Mouse (Mus musculus) hindbrain, embryonic 15.5 days (tissue): ENCODE measurements around the gene Vps26c. TPM values are rescaled to one million over a fixed set of nuclear protein-coding genes. Genes with fewer than 3 reads are reported as not detected.

Experiments
- ATAC-seq: fragments of 200-750 bp; cut with Nextera tagmentation; 2 replicates; pipeline ENCODE4 v1.8.0; 2017; ENCODE audit warnings: low read depth, moderate number of reproducible peaks, moderate TSS enrichment; ENCODE audit not compliant: low FRiP score
- H3K27ac ChIP-seq: fragments of 300-500 bp; sonication (generic); replicated peaks from 2 replicates; pipeline ENCODE4 v1.5.1; 2015; ENCODE audit warnings: mild to moderate bottlenecking, inconsistent platforms
- H3K27me3 ChIP-seq: fragments of 300-500 bp; sonication (generic); 2 replicates; pipeline ENCODE4 v1.6.1; 2015; ENCODE audit warnings: control low read depth, inconsistent platforms
- H3K36me3 ChIP-seq: fragments of 300-500 bp; sonication (generic); 2 replicates; pipeline ENCODE4 v1.6.1; 2015; ENCODE audit warnings: control low read depth, inconsistent platforms
- H3K4me1 ChIP-seq: fragments of 300-500 bp; sonication (generic); replicated peaks from 2 replicates; pipeline ENCODE4 v1.6.1; 2015; ENCODE audit warnings: control low read depth, inconsistent platforms
- H3K4me2 ChIP-seq: fragments of 300-500 bp; sonication (generic); 2 replicates; pipeline ENCODE4 v1.6.1; 2015; ENCODE audit warnings: moderate library complexity, mild to moderate bottlenecking, inconsistent platforms
- H3K4me3 ChIP-seq: fragments of 300-500 bp; sonication (generic); 2 replicates; pipeline ENCODE4 v1.5.1; 2015; ENCODE audit warnings: mild to moderate bottlenecking, inconsistent platforms
- H3K9ac ChIP-seq: fragments of 300-500 bp; sonication (generic); 2 replicates; pipeline ENCODE4 v1.6.1; 2015; ENCODE audit warnings: inconsistent platforms
- H3K9me3 ChIP-seq: fragments of 300-500 bp; sonication (generic); 2 replicates; pipeline ENCODE4 v1.6.1; 2016; ENCODE audit warnings: control low read depth, inconsistent platforms
- WGBS: fragments of 180-500 bp; shearing (Covaris S2); methylation state at CpG from one replicate; pipeline ENCODE4 v1.1.7; 2015; 5-methylcytosine and 5-hydroxymethylcytosine counted together
- polyA plus RNA-seq: library from polyadenylated mRNA; unstranded; fragments of >200 nt; fragmentation: Nextera tagmentation; extraction: Ambion mirVana; gene quantifications from 2 replicates; pipeline ENCODE4 v1.2.1, GENCODE M21; 2015

The Vps26c gene
- polyA plus RNA-seq, 1 experiment from 2014 or later = 86.9 TPM

- peaks cover 23% of the 10 kb centered on the region for H3K4me1 ChIP-seq
- no peaks in the 10 kb centered on the region for H3K27me3 ChIP-seq
- H3K36me3 ChIP-seq = no peaks in the 10 kb centered on the region
- WGBS = 76% methylated on average over 5 of the region's 5 CpGs
- no peak overlapping the region; the same call in 1 of the 2 replicates for H3K27ac ChIP-seq
- H3K9ac ChIP-seq = no peak overlapping the region
- peak overlapping the region; percentile 88; the same call in 1 of the 2 replicates for H3K4me3 ChIP-seq
- H3K9me3 ChIP-seq = no peaks in the 10 kb centered on the region
- ATAC-seq = no peak
- peak overlapping the region; percentile 54; the same call in 1 of the 2 replicates for H3K4me2 ChIP-seq
These were observed 41.1 kb upstream of the Vps26c start for GRCm38 (mm10) chr16:94567751-94568150.

GRCm38 (mm10) chr16:94566834-94567585 lies 40.4 kb upstream of the Vps26c start:
- H3K36me3 ChIP-seq = no peaks in the 10 kb centered on the region
- H3K9ac ChIP-seq = no peak overlapping the region
- H3K4me3 ChIP-seq = no peak overlapping the region
- WGBS = 83% methylated on average over 11 of the region's 11 CpGs
- no peak overlapping the region for H3K27ac ChIP-seq
- H3K27me3 ChIP-seq = no peaks in the 10 kb centered on the region
- no peaks in the 10 kb centered on the region for H3K9me3 ChIP-seq
- no peak overlapping the region for H3K4me2 ChIP-seq
- ATAC-seq = no peak
- H3K4me1 ChIP-seq = peaks cover 16% of the 10 kb centered on the region

GRCm38 (mm10) chr16:94566124-94566523 lies 39.5 kb upstream of the Vps26c start:
- H3K36me3 ChIP-seq = no peaks in the 10 kb centered on the region
- no peak for ATAC-seq
- no peak overlapping the region for H3K27ac ChIP-seq
- 77% methylated on average over 8 of the region's 8 CpGs for WGBS
- H3K4me2 ChIP-seq = no peak overlapping the region
- H3K4me3 ChIP-seq = no peak overlapping the region
- no peak overlapping the region for H3K9ac ChIP-seq
- H3K9me3 ChIP-seq = no peaks in the 10 kb centered on the region
- H3K27me3 ChIP-seq = no peaks in the 10 kb centered on the region
- peaks cover 8% of the 10 kb centered on the region for H3K4me1 ChIP-seq

GRCm38 (mm10) chr16:94560618-94561017 lies 34.0 kb upstream of the Vps26c start:
- Histone ChIP-seq H3K4me3 (no peak overlapping the region), H3K4me2 (no peak overlapping the region), H3K27ac (no peak overlapping the region), H3K9me3 (no peaks in the 10 kb centered on the region), H3K36me3 (no peaks in the 10 kb centered on the region), H3K27me3 (no peaks in the 10 kb centered on the region), H3K4me1 (no peaks in the 10 kb centered on the region), H3K9ac (no peak overlapping the region)
- 84% methylated on average over 5 of the region's 5 CpGs for WGBS
- no peak for ATAC-seq

- H3K9ac ChIP-seq = no peak overlapping the region
- no peaks in the 10 kb centered on the region for H3K27me3 ChIP-seq
- no peak overlapping the region for H3K4me3 ChIP-seq
- H3K36me3 ChIP-seq = no peaks in the 10 kb centered on the region
- no peak overlapping the region for H3K4me2 ChIP-seq
- no peak overlapping the region for H3K27ac ChIP-seq
- H3K9me3 ChIP-seq = no peaks in the 10 kb centered on the region
- WGBS = 69% methylated on average over 7 of the region's 7 CpGs
- H3K4me1 ChIP-seq = no peaks in the 10 kb centered on the region
- ATAC-seq = no peak
These were observed 33.2 kb upstream of the Vps26c start for GRCm38 (mm10) chr16:94559782-94560181.

GRCm38 (mm10) chr16:94559282-94559681 lies 32.7 kb upstream of the Vps26c start:
- 74% methylated on average over 7 of the region's 7 CpGs for WGBS
- H3K4me3 ChIP-seq = no peak overlapping the region
- H3K27me3 ChIP-seq = no peaks in the 10 kb centered on the region
- no peaks in the 10 kb centered on the region for H3K4me1 ChIP-seq
- no peak for ATAC-seq
- no peaks in the 10 kb centered on the region for H3K9me3 ChIP-seq
- H3K27ac ChIP-seq = no peak overlapping the region
- H3K4me2 ChIP-seq = no peak overlapping the region
- H3K36me3 ChIP-seq = no peaks in the 10 kb centered on the region
- H3K9ac ChIP-seq = no peak overlapping the region

GRCm38 (mm10) chr16:94556228-94556627 lies 29.6 kb upstream of the Vps26c start:
- WGBS = 81% methylated on average over 5 of the region's 5 CpGs
- ATAC-seq = no peak
- no peaks in the 10 kb centered on the region for H3K4me1 ChIP-seq
- H3K9me3 ChIP-seq = no peaks in the 10 kb centered on the region
- H3K27ac ChIP-seq = no peak overlapping the region
- no peak overlapping the region for H3K9ac ChIP-seq
- no peak overlapping the region for H3K4me2 ChIP-seq
- H3K4me3 ChIP-seq = no peak overlapping the region
- H3K27me3 ChIP-seq = no peaks in the 10 kb centered on the region
- H3K36me3 ChIP-seq = no peaks in the 10 kb centered on the region

- H3K9ac ChIP-seq = no peak overlapping the region
- no peak overlapping the region for H3K27ac ChIP-seq
- 83% methylated on average over 7 of the region's 7 CpGs for WGBS
- H3K4me2 ChIP-seq = no peak overlapping the region
- no peak for ATAC-seq
- no peaks in the 10 kb centered on the region for H3K4me1 ChIP-seq
- no peak overlapping the region for H3K4me3 ChIP-seq
- no peaks in the 10 kb centered on the region for H3K27me3 ChIP-seq
- no peaks in the 10 kb centered on the region for H3K9me3 ChIP-seq
- H3K36me3 ChIP-seq = no peaks in the 10 kb centered on the region
These were observed 28.7 kb upstream of the Vps26c start for GRCm38 (mm10) chr16:94555346-94555745.

GRCm38 (mm10) chr16:94551934-94552333 lies 25.3 kb upstream of the Vps26c start:
- no peak for ATAC-seq
- no peak overlapping the region for H3K27ac ChIP-seq
- no peak overlapping the region for H3K9ac ChIP-seq
- H3K9me3 ChIP-seq = no peaks in the 10 kb centered on the region
- H3K27me3 ChIP-seq = no peaks in the 10 kb centered on the region
- no peak overlapping the region for H3K4me3 ChIP-seq
- no peaks in the 10 kb centered on the region for H3K36me3 ChIP-seq
- no peaks in the 10 kb centered on the region for H3K4me1 ChIP-seq
- H3K4me2 ChIP-seq = no peak overlapping the region

GRCm38 (mm10) chr16:94549813-94550212 lies 23.2 kb upstream of the Vps26c start:
- ATAC-seq = no peak
- WGBS = 78% methylated on average over 10 of the region's 10 CpGs

GRCm38 (mm10) chr16:94545781-94546562 lies 19.3 kb upstream of the Vps26c start:
- WGBS = 51% methylated on average over 8 of the region's 8 CpGs
- no peak overlapping the region for H3K4me3 ChIP-seq
- no peaks in the 10 kb centered on the region for H3K36me3 ChIP-seq
- no peaks in the 10 kb centered on the region for H3K9me3 ChIP-seq
- H3K4me2 ChIP-seq = no peak overlapping the region
- ATAC-seq = no peak
- no peak overlapping the region for H3K9ac ChIP-seq
- H3K27me3 ChIP-seq = no peaks in the 10 kb centered on the region
- H3K27ac ChIP-seq = no peak overlapping the region
- H3K4me1 ChIP-seq = no peaks in the 10 kb centered on the region

More at GRCm38 (mm10) chr16:94549813-94550212, 23.2 kb upstream of the Vps26c start:
- Histone ChIP-seq H3K4me3 (no peak overlapping the region), H3K4me2 (no peak overlapping the region), H3K9me3 (no peaks in the 10 kb centered on the region), H3K27me3 (no peaks in the 10 kb centered on the region), H3K9ac (no peak overlapping the region), H3K4me1 (no peaks in the 10 kb centered on the region), H3K36me3 (no peaks in the 10 kb centered on the region), H3K27ac (no peak overlapping the region)

- Histone ChIP-seq H3K9me3 (no peaks in the 10 kb centered on the region), H3K4me1 (no peaks in the 10 kb centered on the region), H3K36me3 (no peaks in the 10 kb centered on the region), H3K27ac (no peak overlapping the region), H3K4me3 (no peak overlapping the region), H3K9ac (no peak overlapping the region), H3K27me3 (no peaks in the 10 kb centered on the region), H3K4me2 (no peak overlapping the region)
- ATAC-seq = no peak
- 51% methylated on average over 11 of the region's 11 CpGs for WGBS
These were observed 18.0 kb upstream of the Vps26c start for GRCm38 (mm10) chr16:94544540-94545105.
